Mouse (Mus musculus): ENCODE data around the gene Nxn. TPM values are rescaled to one million over a fixed set of nuclear protein-coding genes. Genes with fewer than 3 reads are reported as not detected.
A peak's percentile ranks its signal among the peaks of the same experiment; 100 is the strongest.

Gene Nxn
- polyA plus RNA-seq, 1 experiment from 2014 or later = 26.0 TPM

DNA sequence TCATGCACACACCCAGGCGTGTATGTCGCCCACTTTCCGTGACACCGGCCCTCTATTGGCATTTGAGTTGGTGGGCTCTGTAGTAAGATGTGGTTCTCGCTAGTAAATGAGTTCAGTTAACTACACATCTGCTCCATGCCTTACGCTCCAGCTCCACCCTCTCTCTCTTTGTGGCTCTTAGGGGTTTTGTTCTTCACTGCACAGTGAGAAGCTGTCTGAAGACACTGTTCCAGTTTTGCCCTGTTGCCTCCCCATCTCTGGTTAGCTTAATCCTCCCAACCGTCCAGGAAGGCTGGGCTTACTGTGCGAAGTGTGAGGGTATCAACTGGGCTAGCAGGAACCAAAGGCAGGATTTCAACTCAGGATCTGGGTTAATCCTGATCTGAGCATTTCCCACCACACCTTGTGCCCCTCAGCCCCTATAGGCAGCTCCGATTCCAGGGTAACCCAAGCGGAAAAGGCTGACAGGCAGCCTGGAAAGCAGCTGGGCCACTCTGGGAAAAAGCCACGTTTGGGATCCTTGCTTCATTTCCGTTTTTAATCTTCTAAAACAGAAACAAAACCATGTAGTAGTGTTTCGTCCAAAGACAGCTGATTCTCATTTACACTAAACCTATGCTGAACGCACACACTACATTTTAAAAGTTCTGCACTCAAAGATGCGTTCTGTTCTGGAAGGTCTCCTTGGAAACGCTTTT, 45.9 kb downstream of the Nxn start:
- no peak overlapping the region for H3K4me3 ChIP-seq (replicated peaks; ENCODE audit: low read depth, low read length)
- no peak for TF ChIP-seq CTCF (IDR thresholded peaks at IDR 0.05; ENCODE audit: low read depth)
- H3K4me1 ChIP-seq (replicated peaks; ENCODE audit: insufficient read depth, low read length) = peaks cover 40% of the 10 kb centered on the region; the same call in 1 of the 2 replicates
- H3K9me3 ChIP-seq (replicated peaks; ENCODE audit: low read length) = no peaks in the 10 kb centered on the region
- H3K36me3 ChIP-seq (ENCODE audit: insufficient read depth, low read length) = no peaks in the 10 kb centered on the region
- peak overlapping the region; percentile 78 for H3K27ac ChIP-seq
- no peaks in the 10 kb centered on the region for H3K27me3 ChIP-seq (ENCODE audit: insufficient read depth, low read length)
- 0 out of 2 replicates have a peak overlapping the region, but pooled peaks have one; percentile 0 for H3K4me2 ChIP-seq (ENCODE audit: low read length)
- no peak; the same call in 1 of the 2 replicates for ATAC-seq (replicated peaks; ENCODE audit: low FRiP score, low read depth)
- DNase-seq (ENCODE audit: low spot score) = peak; percentile 69
- no peak overlapping the region for H3K9ac ChIP-seq (ENCODE audit: low read depth, low read length)
- 48% methylated on average over 16 of the region's 16 CpGs for WGBS

- DNase-seq (ENCODE audit: low spot score) (no peak), ATAC-seq (replicated peaks; ENCODE audit: low FRiP score, low read depth) (no peak)
- H3K9ac ChIP-seq (ENCODE audit: low read depth, low read length) = 0 out of 2 replicates have a peak overlapping the region, but pooled peaks have one; percentile 2
- no peak overlapping the region for H3K27ac ChIP-seq
- no peak overlapping the region for H3K4me2 ChIP-seq (ENCODE audit: low read length)
- no peaks in the 10 kb centered on the region for H3K9me3 ChIP-seq (replicated peaks; ENCODE audit: low read length)
- H3K4me3 ChIP-seq (replicated peaks; ENCODE audit: low read depth, low read length) = no peak overlapping the region
- 18% methylated on average over 3 of the region's 3 CpGs for WGBS
- H3K36me3 ChIP-seq (ENCODE audit: insufficient read depth, low read length) = no peaks in the 10 kb centered on the region
- no peak for TF ChIP-seq CTCF (IDR thresholded peaks at IDR 0.05; ENCODE audit: low read depth)
- peaks cover 40% of the 10 kb centered on the region; the same call in 1 of the 2 replicates for H3K4me1 ChIP-seq (replicated peaks; ENCODE audit: insufficient read depth, low read length)
- no peaks in the 10 kb centered on the region for H3K27me3 ChIP-seq (ENCODE audit: insufficient read depth, low read length)
These were observed 47.3 kb downstream of the Nxn start for GRCm38 (mm10) chr11:76351624-76352011.

DNA sequence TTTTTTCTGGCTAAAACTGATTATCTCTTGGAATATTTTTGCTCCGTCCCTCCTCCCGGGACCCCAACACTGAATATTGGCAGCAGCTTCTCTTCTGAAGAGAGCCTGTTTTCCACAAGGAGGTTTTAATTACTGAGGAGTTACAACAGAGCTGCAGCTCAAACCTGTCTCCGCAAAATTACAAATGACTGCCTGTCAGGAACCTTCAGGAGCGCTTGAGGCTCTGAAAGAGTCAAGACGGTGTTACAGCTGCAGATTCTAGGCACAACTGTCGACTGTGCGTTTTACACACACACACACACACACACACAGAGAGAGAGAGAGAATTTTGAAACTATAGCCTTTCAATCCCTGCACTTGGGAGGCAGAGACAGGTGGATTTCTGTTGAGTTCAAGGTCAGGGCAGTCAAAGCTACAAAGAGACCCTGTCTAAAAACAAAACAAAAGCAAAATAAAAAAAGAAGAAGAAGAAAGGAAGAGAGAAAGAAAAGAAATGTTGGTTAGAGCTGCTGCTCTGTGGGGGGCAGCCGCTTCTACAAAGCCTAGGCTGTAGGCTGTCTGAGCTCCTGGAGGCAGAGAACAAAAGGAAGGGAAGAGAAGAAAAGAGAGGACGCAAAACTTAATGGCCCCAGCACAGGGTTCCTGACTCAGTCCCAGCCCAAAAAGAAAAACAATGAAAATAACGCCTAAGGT, 47.9 kb downstream of the Nxn start:
- Histone ChIP-seq H3K27me3 (ENCODE audit: insufficient read depth, low read length) (no peaks in the 10 kb centered on the region), H3K4me3 (replicated peaks; ENCODE audit: low read depth, low read length) (no peak overlapping the region), H3K4me2 (ENCODE audit: low read length) (no peak overlapping the region), H3K27ac (no peak overlapping the region), H3K4me1 (replicated peaks; ENCODE audit: insufficient read depth, low read length) (peaks cover 40% of the 10 kb centered on the region; the same call in 1 of the 2 replicates), H3K9me3 (replicated peaks; ENCODE audit: low read length) (no peaks in the 10 kb centered on the region), H3K36me3 (ENCODE audit: insufficient read depth, low read length) (no peaks in the 10 kb centered on the region), H3K9ac (ENCODE audit: low read depth, low read length) (no peak overlapping the region)
- DNase-seq (ENCODE audit: low spot score) = no peak
- WGBS = 35% methylated on average over 10 of the region's 10 CpGs
- ATAC-seq (replicated peaks; ENCODE audit: low FRiP score, low read depth) = no peak
- TF ChIP-seq CTCF (IDR thresholded peaks at IDR 0.05; ENCODE audit: low read depth) = no peak

- ATAC-seq (replicated peaks; ENCODE audit: low FRiP score, low read depth) = no peak
- H3K4me1 ChIP-seq (replicated peaks; ENCODE audit: insufficient read depth, low read length) = peaks cover 33% of the 10 kb centered on the region; the same call in 1 of the 2 replicates
- H3K4me3 ChIP-seq (replicated peaks; ENCODE audit: low read depth, low read length) = no peak overlapping the region
- no peaks in the 10 kb centered on the region for H3K27me3 ChIP-seq (ENCODE audit: insufficient read depth, low read length)
- no peak for TF ChIP-seq CTCF (IDR thresholded peaks at IDR 0.05; ENCODE audit: low read depth)
- DNase-seq (ENCODE audit: low spot score) = no peak
- WGBS = 46% methylated on average over 5 of the region's 5 CpGs
- no peaks in the 10 kb centered on the region for H3K36me3 ChIP-seq (ENCODE audit: insufficient read depth, low read length)
- H3K4me2 ChIP-seq (ENCODE audit: low read length) = no peak overlapping the region
- H3K9ac ChIP-seq (ENCODE audit: low read depth, low read length) = no peak overlapping the region
- no peaks in the 10 kb centered on the region for H3K9me3 ChIP-seq (replicated peaks; ENCODE audit: low read length)
- no peak overlapping the region for H3K27ac ChIP-seq
These were observed 49.1 kb downstream of the Nxn start for GRCm38 (mm10) chr11:76349833-76350232.

- no peak overlapping the region for H3K4me3 ChIP-seq (replicated peaks; ENCODE audit: low read depth, low read length)
- 88% methylated on average over 4 of the region's 4 CpGs for WGBS
- H3K27me3 ChIP-seq (ENCODE audit: insufficient read depth, low read length) = no peaks in the 10 kb centered on the region
- no peak overlapping the region for H3K4me2 ChIP-seq (ENCODE audit: low read length)
- ATAC-seq (replicated peaks; ENCODE audit: low FRiP score, low read depth) (no peak), DNase-seq (ENCODE audit: low spot score) (no peak)
- no peak for TF ChIP-seq CTCF (IDR thresholded peaks at IDR 0.05; ENCODE audit: low read depth)
- no peak overlapping the region for H3K27ac ChIP-seq
- no peak overlapping the region for H3K9ac ChIP-seq (ENCODE audit: low read depth, low read length)
- H3K4me1 ChIP-seq (replicated peaks; ENCODE audit: insufficient read depth, low read length) = peaks cover 26% of the 10 kb centered on the region; the same call in 1 of the 2 replicates
- H3K9me3 ChIP-seq (replicated peaks; ENCODE audit: low read length) = no peaks in the 10 kb centered on the region
- no peaks in the 10 kb centered on the region for H3K36me3 ChIP-seq (ENCODE audit: insufficient read depth, low read length)
These were observed 51.4 kb downstream of the Nxn start for GRCm38 (mm10) chr11:76347589-76347988.

- ATAC-seq (replicated peaks; ENCODE audit: low FRiP score, low read depth) = no peak
- no peak for TF ChIP-seq CTCF (IDR thresholded peaks at IDR 0.05; ENCODE audit: low read depth)
- no peaks in the 10 kb centered on the region for H3K27me3 ChIP-seq (ENCODE audit: insufficient read depth, low read length)
These were observed 55.9 kb downstream of the Nxn start for GRCm38 (mm10) chr11:76343031-76343430.

More at GRCm38 (mm10) chr11:76343031-76343430, 55.9 kb downstream of the Nxn start:
- no peaks in the 10 kb centered on the region for H3K36me3 ChIP-seq (ENCODE audit: insufficient read depth, low read length)
- no peak for DNase-seq (ENCODE audit: low spot score)
- peaks cover 11% of the 10 kb centered on the region; the same call in 1 of the 2 replicates for H3K4me1 ChIP-seq (replicated peaks; ENCODE audit: insufficient read depth, low read length)
- no peak overlapping the region for H3K4me3 ChIP-seq (replicated peaks; ENCODE audit: low read depth, low read length)
- H3K9ac ChIP-seq (ENCODE audit: low read depth, low read length) = no peak overlapping the region
- H3K27ac ChIP-seq = no peak overlapping the region; the same call in 1 of the 2 replicates
- H3K4me2 ChIP-seq (ENCODE audit: low read length) = no peak overlapping the region
- H3K9me3 ChIP-seq (replicated peaks; ENCODE audit: low read length) = no peaks in the 10 kb centered on the region
- WGBS = 62% methylated on average over 9 of the region's 9 CpGs
